Mouse (Mus musculus) hindbrain, postnatal 0 days (tissue): ENCODE results near the gene Dis3l2. TPM values are rescaled to one million over a fixed set of nuclear protein-coding genes. Genes with fewer than 3 reads are reported as not detected.

Source experiments
- ATAC-seq: fragments of 200-750 bp; cut with Nextera tagmentation; 2 replicates; pipeline ENCODE4 v1.8.0; 2017; ENCODE audit warnings: mild to moderate bottlenecking, moderate TSS enrichment, moderate library complexity
- DNase-seq: peaks from one replicate; pipeline ENCODE4 v3.0.0-alpha.2; 2015; ENCODE audit warnings: low spot score
- H3K27ac ChIP-seq: fragments of 300-500 bp; sonication (generic); 2 replicates; pipeline ENCODE4 v1.5.1; 2014; ENCODE audit warnings: mild to moderate bottlenecking
- H3K27me3 ChIP-seq: fragments of 300-500 bp; sonication (generic); 2 replicates; pipeline ENCODE4 v1.6.1; 2014; ENCODE audit warnings: low read length, mixed read lengths; ENCODE audit not compliant: insufficient read depth
- H3K36me3 ChIP-seq: fragments of 300-500 bp; sonication (generic); 2 replicates; pipeline ENCODE4 v1.6.1; 2014; ENCODE audit warnings: low read length, mixed read lengths; ENCODE audit not compliant: insufficient read depth
- H3K4me1 ChIP-seq: fragments of 300-500 bp; sonication (generic); 2 replicates; pipeline ENCODE4 v1.6.1; 2014; ENCODE audit warnings: antibody characterized with exemption, low read length, mixed read lengths; ENCODE audit not compliant: insufficient read depth
- H3K4me2 ChIP-seq: fragments of 300-500 bp; sonication (generic); 2 replicates; pipeline ENCODE4 v1.6.1; 2014; ENCODE audit warnings: low read depth, mild to moderate bottlenecking, low read length, moderate library complexity, mixed read lengths
- H3K4me3 ChIP-seq: fragments of 300-500 bp; sonication (generic); 2 replicates; pipeline ENCODE4 v1.5.1; 2014; ENCODE audit warnings: low read length
- H3K9ac ChIP-seq: fragments of 300-500 bp; sonication (generic); replicated peaks from 2 replicates; pipeline ENCODE4 v1.6.1; 2014; ENCODE audit warnings: mild to moderate bottlenecking, low read length, moderate library complexity, mixed read lengths
- H3K9me3 ChIP-seq: fragments of 300-500 bp; sonication (generic); 2 replicates; pipeline ENCODE4 v1.6.1; 2016; ENCODE audit warnings: low read length, mixed read lengths
- CTCF ChIP-seq: IDR thresholded peaks from 2 replicates; pipeline ENCODE4 v1.5.1; 2016; ENCODE audit warnings: antibody characterized with exemption, control low read depth, low read depth
- WGBS: fragments of 180-500 bp; shearing (Covaris S2); extraction: QIAGEN DNeasy Blood & Tissue Kit; methylation state at CpG from one replicate; pipeline ENCODE4 v1.1.7; 2014; 5-methylcytosine and 5-hydroxymethylcytosine counted together
- polyA plus RNA-seq: library from polyadenylated mRNA; unstranded; fragments of >200 nt; fragmentation: Nextera tagmentation; extraction: Ambion mirVana; gene quantifications from 2 replicates; pipeline ENCODE4 v1.2.1, GENCODE M21; 2015
- total RNA-seq: library from RNA; depleted of rRNA; stranded (reverse); fragments of >200 nt; gene quantifications from 2 replicates; pipeline ENCODE4 v1.2.3, GENCODE M21; 2014; rRNA removed

Dis3l2 gene
- 37.2 and 40.0 TPM in 2 replicates for total RNA-seq
- 29.6 and 33.2 TPM in 2 replicates for polyA plus RNA-seq

DNA sequence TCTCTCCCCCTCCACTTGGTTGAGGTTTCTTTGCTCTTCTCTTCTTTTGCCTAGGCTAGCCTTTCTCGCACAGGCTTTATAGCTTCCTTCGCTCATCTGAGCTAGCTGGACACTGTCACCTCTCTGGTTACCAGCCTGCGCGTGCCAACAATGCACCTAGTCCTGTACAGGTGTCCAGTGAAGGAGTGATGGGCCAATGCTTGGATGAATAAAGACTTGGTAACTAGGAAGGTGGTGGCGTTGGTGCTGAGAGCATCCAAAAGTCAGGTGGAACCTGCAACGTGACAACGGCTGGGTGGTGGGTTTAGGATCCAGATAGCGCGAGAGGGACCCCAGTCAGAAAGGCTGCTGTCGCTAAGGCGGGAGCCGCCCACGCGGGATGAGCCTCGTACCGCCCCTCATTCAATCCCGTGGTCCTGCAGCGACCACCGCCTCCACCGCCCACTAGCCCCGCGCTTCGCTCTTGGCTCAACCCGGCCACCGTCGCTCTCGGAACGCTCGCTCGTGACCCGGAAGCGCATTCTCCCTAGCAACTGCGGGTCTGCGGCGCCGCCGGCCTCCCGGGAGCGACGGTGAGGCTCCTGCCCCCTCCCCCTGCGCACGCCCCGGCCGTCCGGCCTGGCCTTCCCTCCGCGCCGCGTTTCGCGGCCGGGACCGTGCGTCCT is at the start of gene Dis3l2:
Dis3l2 (plus strand) TSS at position 509 of the 665 bp plus-strand sequence.
- peak; percentile 94 for DNase-seq
- no peak for TF ChIP-seq CTCF
- Histone ChIP-seq H3K4me1 (no peaks in the 10 kb centered on the region), H3K4me3 (peak within 1 kb of the TSS; percentile 97), H3K9me3 (no peaks in the 10 kb centered on the region), H3K27me3 (no peaks in the 10 kb centered on the region), H3K4me2 (peak within 1 kb of the TSS; percentile 85), H3K36me3 (no peaks in the 10 kb centered on the region), H3K9ac (peak within 1 kb of the TSS; percentile 95), H3K27ac (peak within 1 kb of the TSS; percentile 92)
- ATAC-seq, result peak; percentile 98
- WGBS, result 3% methylated on average over 47 of the region's 54 CpGs

- H3K27ac ChIP-seq, result no peak overlapping the region
- no peaks in the 10 kb centered on the region for H3K27me3 ChIP-seq
- DNase-seq (peak; percentile 35), ATAC-seq (no peak)
- no peaks in the 10 kb centered on the region for H3K4me1 ChIP-seq
- H3K9ac ChIP-seq, result no peak overlapping the region
- H3K9me3 ChIP-seq, result no peaks in the 10 kb centered on the region
- 72% methylated on average over 5 of the region's 5 CpGs for WGBS
- no peak overlapping the region for H3K4me2 ChIP-seq
- no peak overlapping the region for H3K4me3 ChIP-seq
- TF ChIP-seq CTCF, result no peak
- no peaks in the 10 kb centered on the region for H3K36me3 ChIP-seq
Measured at GRCm38 (mm10) chr1:86657071-86657470, 46.5 kb upstream of the Dis3l2 start.

- H3K4me1 ChIP-seq, result peaks cover 3% of the 10 kb centered on the region; the same call in 1 of the 2 replicates
- H3K4me3 ChIP-seq, result no peak overlapping the region
- no peak overlapping the region for H3K4me2 ChIP-seq
- no peak for DNase-seq
- no peaks in the 10 kb centered on the region for H3K27me3 ChIP-seq
- 88% methylated on average over 2 of the region's 2 CpGs for WGBS
- H3K36me3 ChIP-seq, result no peaks in the 10 kb centered on the region
- H3K9me3 ChIP-seq, result no peaks in the 10 kb centered on the region
- no peak for ATAC-seq
- H3K9ac ChIP-seq, result no peak overlapping the region
- TF ChIP-seq CTCF, result no peak
- H3K27ac ChIP-seq, result no peak overlapping the region
Measured at GRCm38 (mm10) chr1:86665091-86665490, 38.5 kb upstream of the Dis3l2 start.

DNA sequence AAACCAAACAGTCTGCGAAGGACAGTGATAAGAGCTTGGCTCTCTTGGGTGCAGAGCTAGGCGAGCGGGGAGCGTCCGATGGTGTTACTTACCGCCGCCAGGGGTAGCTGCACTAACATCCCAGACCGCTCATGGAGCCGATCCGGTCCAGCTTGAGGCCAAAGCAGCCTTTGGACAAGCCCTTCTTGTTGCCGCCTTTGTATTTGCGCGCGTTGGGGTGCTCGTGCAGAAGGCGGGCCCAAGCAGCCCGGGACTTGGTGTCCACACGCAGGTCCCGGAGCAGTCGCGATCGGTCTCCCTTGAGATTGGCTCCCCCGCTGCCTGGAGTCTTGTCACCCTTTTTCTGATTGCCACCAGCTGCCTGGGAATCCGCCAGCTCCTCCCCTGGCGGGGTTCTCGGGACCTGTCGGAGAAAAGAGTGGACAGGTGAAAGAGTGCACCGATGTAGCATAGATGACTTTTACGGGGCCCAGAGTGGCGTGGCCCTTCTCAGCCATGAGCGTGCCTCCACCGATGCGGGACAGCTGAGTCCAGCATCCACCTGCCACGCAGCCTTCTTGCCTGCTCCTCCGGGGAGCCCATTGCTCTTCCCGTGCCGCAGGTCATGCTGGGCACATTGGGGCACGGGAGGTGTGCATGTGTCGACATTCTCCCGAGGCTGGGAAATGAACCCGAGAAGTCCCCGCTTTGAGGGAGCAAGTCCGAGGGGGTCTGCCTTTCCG is 33.9 kb upstream of the Dis3l2 start:
- Histone ChIP-seq H3K9me3 (no peaks in the 10 kb centered on the region), H3K36me3 (no peaks in the 10 kb centered on the region), H3K4me1 (peaks cover 5% of the 10 kb centered on the region; the same call in 1 of the 2 replicates), H3K4me2 (peak overlapping the region; percentile 96), H3K27ac (peak overlapping the region; percentile 65; the same call in 1 of the 2 replicates), H3K4me3 (peak overlapping the region; percentile 58), H3K27me3 (no peaks in the 10 kb centered on the region), H3K9ac (peak overlapping the region; percentile 58)
- WGBS, result under 1% methylated on average over 44 of the region's 44 CpGs
- TF ChIP-seq CTCF, result peak; percentile 93
- peak; percentile 83 for ATAC-seq
- peak; percentile 89 for DNase-seq

DNA sequence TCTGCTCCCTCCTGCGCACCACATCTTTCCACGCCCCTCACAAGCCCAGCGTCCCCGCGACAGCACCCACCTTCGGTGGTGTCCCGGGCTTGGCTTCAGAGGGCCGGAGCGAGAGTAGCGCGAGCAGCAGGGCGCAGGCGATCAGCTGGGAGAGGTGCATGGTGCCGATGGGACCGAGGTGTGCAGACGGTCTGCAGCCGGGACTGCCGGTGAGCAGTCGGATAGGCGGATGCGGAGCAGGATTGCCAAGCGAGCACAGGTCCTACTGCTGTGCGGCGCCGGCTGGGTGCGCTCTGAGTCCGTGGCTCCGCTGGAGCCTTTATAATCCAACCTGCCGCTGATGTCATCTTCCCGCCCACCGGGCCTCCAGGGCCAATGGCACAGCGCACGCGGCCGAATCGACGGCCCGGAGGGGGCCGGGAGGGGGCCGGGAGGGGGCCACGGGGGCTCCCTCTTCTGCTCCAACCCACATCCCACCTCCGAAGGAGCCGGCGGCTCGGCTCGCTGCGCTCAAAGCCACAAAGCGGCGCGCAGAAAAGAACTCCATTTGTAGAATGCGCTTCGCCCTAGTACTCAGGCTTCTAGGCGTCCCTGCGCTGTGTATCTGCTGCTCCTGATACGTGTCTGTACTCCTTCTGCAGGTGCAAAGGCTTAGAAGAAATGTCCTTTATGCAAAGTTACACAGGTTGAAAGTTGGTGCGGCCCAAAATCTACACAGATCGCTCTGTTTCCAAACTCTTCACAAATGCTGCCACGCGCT is 33.1 kb upstream of the Dis3l2 start, which contains the start of gene Nppc:
Nppc (minus strand) TSS at position 293 of the 760 bp plus-strand sequence.
- Histone ChIP-seq H3K4me1 (peaks cover 5% of the 10 kb centered on the region; the same call in 1 of the 2 replicates), H3K27ac (peak within 1 kb of the TSS; percentile 65; the same call in 1 of the 2 replicates), H3K9ac (peak within 1 kb of the TSS; percentile 58), H3K27me3 (no peaks in the 10 kb centered on the region), H3K9me3 (no peaks in the 10 kb centered on the region), H3K4me3 (peak within 1 kb of the TSS; percentile 58), H3K4me2 (peak within 1 kb of the TSS; percentile 96), H3K36me3 (no peaks in the 10 kb centered on the region)
- DNase-seq, result peak; percentile 89
- 4% methylated on average over 53 of the region's 59 CpGs for WGBS
- ATAC-seq, result peak; percentile 94
- peak; percentile 54 for TF ChIP-seq CTCF

DNA sequence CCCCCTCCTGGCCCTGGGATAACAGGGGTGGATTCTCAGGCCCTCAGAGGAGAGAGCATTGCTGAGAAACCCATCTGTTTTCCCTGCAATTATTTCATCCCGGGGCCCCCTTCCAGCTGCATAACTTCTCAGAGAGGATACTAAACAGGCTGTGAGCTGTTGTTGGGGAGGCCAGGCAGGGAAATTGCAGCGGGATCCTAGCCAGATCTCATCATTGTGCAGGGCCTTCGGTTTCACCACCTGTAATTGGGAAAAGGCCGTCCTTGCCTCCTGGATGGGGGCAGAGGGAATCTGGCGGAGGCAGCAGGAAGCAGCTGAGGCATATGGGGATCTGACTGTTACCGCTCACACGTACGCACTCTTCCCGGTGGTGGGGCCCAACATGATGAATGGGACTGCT is 29.2 kb upstream of the Dis3l2 start:
- ATAC-seq, result no peak

More for the DNA sequence above, 29.2 kb upstream of the Dis3l2 start:
- DNase-seq, result no peak
- H3K36me3 ChIP-seq, result no peaks in the 10 kb centered on the region
- H3K27me3 ChIP-seq, result no peaks in the 10 kb centered on the region
- H3K27ac ChIP-seq, result no peak overlapping the region
- no peak overlapping the region for H3K9ac ChIP-seq
- peaks cover 5% of the 10 kb centered on the region; the same call in 1 of the 2 replicates for H3K4me1 ChIP-seq
- TF ChIP-seq CTCF, result no peak
- no peaks in the 10 kb centered on the region for H3K9me3 ChIP-seq
- H3K4me2 ChIP-seq, result no peak overlapping the region
- WGBS, result 48% methylated on average over 9 of the region's 9 CpGs
- H3K4me3 ChIP-seq, result no peak overlapping the region
